Mouse (Mus musculus) cerebellum, adult 11-12 months (tissue): ENCODE data around the gene Ankrd13d.

Experiments used
- DNase-seq: peaks from one replicate; pipeline ENCODE4 v3.0.0; 2022

Gene Ankrd13d

DNA sequence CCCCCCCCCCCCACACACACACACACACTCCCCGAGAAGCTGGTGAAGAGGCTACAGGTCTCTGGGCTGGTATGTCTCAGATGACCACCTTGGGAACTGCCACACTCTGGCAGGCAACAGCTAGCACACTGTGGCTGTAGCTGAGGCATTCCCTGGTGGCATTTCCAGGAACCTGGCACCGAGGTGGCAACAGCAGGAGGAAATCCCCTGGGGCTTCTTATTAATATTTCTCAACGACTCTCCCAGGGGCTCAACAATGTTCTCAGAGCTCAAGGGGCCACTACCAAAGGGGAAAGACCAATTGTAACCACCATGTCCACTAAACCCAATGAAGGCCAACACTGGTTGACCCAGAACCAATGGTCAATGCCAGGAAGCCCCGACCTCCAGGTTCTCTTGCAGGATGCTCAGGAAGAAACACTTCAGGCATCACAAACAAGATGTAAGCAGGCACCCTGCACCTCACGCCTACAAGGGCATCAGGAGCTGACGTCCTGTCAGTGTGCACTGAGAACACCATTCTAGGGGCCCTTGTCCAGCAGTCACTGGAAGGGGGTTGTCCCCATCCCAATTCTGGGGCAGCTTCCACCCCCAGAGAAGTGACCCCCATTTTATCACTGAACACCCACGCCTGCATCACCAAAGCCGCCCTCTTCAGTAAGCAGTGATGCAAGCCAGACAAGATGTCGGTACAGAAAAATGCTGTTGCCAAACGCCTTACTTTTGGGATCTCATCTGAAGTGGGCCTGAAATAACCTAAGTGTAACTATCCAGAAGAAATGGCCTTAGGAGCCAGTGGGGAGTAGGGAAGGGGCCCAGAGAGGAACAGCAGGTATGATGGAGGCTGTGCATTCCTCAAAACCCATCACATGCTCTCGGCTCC, 18.2 kb upstream of the Ankrd13d start:
- DNase-seq, result peak; percentile 59

GRCm38 (mm10) chr19:4300271-4300704, 17.4 kb upstream of the Ankrd13d start:
- DNase-seq, result peak; percentile 74

DNA sequence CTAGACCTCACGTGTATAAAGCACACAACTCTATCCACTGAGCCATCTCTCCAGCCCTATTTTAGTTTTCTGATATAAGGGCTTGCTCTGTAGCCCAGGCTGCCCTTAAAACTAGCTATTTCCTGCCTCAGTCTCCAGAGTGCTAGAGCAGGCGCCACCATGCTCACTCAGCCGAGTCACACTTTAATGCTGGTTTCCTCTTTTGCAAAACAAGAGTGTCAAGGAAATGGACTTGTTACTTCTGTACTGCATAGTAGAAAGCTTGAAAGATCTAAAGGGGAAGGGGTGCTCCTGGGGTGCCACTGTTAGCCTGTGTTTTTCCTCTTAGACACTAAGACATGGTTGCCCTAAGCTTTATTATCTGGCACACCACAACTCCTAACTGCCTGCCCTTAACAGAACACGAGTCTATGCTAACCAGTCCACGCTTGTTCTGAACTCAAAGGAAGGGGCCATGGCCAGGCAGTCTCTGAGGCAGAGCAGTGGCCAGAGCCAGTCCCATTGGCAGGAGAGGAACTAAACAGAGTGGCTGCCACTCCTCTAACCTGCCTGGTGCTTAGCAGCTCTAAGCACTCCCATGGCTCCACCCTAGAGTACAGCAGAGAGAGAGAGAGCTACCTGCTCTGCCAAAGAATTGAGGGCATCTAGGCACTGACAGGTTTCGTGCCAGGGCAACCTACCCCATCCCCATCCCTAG, 16.8 kb upstream of the Ankrd13d start:
- no peak for DNase-seq

GRCm38 (mm10) chr19:4299126-4299525, 16.2 kb upstream of the Ankrd13d start:
- no peak for DNase-seq

GRCm38 (mm10) chr19:4298322-4299121, 15.6 kb upstream of the Ankrd13d start:
- peak; percentile 56 for DNase-seq

- no peak for DNase-seq
These were observed 14.9 kb upstream of the Ankrd13d start for GRCm38 (mm10) chr19:4297851-4298250.

- DNase-seq, result no peak
These were observed 13.7 kb upstream of the Ankrd13d start for GRCm38 (mm10) chr19:4296611-4297010.

DNA sequence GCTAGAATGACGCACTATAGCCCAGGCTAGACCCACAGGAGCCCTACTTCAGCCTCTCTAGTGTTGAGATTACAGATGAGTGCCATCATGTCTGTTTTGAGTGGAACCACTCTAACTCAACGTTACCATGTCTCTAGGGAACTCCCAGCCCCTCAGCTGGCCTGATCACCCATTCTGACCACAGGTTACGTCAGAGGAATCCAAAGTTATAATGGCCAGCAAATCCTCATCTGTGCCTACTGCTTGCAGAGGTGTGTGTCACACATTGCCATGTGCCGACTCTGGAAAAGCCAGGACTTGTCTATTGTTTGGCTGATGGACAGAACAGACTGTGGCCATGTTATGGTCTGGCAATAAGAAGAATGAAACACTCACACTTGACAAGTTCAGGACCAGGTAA, 12.5 kb upstream of the Ankrd13d start:
- no peak for DNase-seq

GRCm38 (mm10) chr19:4294381-4295097, 11.6 kb upstream of the Ankrd13d start:
- no peak for DNase-seq

GRCm38 (mm10) chr19:4291161-4291560, 8.2 kb upstream of the Ankrd13d start:
- no peak for DNase-seq

DNA sequence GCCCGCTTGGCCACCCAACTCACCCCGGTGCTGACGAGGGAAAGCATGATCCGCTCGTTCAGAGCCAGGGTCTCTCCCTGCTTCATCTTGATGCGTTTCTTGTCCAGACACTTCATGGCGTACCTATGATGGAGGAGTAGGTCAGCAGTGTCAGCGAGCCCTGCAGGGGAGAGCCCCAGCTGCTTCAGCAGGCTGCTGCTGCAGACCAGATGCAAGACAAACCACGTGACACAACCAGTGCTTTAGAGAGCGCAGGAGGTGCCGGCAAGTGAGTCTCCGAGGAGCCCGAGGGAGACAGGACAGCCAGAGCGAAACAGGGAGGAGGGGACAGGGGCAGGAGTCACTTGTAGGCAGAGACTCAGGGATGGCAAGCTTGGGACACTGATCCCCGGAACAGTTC, 7.8 kb upstream of the Ankrd13d start:
- DNase-seq, result no peak

DNA sequence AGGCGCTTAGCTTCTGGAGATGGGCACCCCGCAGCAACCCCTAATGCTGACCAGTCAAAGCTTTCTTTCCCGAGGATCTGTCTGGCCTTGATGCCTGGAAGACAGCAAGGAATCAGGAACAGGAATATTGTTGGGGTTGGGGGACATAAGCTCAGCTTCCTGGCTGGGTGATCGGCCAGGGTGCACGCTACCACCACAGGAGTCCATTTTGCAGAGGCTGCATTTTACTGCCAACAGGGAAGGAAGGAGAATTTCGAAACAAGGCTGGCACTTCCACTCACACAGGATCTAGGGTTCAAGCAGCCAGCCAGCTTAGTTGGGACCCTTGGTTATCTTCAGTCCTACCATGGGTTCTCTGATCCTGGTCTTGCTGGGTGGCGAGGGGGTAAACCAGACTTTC, 716 bp upstream of the Ankrd13d start:
- DNase-seq, result no peak

- no peak for DNase-seq
These were observed 2.5 kb downstream of the Ankrd13d start for GRCm38 (mm10) chr19:4280425-4280824.

GRCm38 (mm10) chr19:4279487-4279886, 3.5 kb downstream of the Ankrd13d start:
- DNase-seq, result no peak

DNA sequence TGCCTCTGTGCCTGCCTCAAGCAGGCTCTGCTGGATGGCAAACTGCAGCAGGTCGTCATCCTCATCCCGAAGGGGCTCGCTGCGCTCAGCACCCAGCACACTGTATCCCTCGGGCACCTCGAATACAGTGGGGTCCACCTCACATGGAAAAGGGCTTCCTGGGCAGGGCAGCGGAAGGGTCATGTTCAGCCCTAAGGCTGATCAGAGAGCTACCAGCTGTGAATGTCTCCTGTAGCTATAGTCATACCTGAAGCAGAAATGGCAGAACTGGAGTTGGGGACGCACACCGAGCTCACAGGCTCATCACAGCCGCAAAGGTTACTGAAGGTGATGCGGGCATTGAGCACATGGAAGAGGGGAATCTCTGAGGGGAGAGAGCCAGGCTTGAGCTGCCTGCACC, 12.0 kb downstream of the Ankrd13d start:
- peak; percentile 38 for DNase-seq

DNA sequence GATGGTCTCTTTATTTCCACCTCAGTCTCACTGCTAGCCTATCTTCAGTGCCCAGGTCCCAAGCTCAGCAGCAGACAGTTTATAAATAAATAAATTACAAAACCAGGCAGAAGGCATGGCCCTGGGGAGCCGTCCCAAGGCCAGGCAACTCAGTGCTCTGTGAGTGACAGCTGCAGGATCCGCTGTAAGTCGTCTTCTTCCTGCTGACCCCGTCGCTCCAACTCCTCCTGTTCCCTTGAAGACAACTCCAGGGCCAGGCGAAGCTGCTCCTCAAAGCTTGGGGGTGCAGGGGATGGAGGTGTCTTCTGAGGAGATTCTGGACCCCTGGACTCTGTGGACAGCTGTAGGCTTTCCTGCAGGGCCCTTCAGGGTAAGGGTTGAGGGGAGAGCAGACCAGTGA, 12.8 kb downstream of the Ankrd13d start:
- peak; percentile 47 for DNase-seq

- DNase-seq, result peak; percentile 88
These were observed 14.2 kb downstream of the Ankrd13d start, which contains the start of gene Ssh3 for GRCm38 (mm10) chr19:4268566-4269361. TSS of gene Ssh3 (minus strand) at chr19:4269180.

GRCm38 (mm10) chr19:4265956-4266355, 17.0 kb downstream of the Ankrd13d start:
- no peak for DNase-seq

GRCm38 (mm10) chr19:4264171-4264780, 18.7 kb downstream of the Ankrd13d start:
- DNase-seq, result no peak

GRCm38 (mm10) chr19:4263702-4264101, 19.2 kb downstream of the Ankrd13d start:
- no peak for DNase-seq

GRCm38 (mm10) chr19:4262756-4263155, 20.2 kb downstream of the Ankrd13d start:
- DNase-seq, result no peak
